In the genomic region with DNA sequence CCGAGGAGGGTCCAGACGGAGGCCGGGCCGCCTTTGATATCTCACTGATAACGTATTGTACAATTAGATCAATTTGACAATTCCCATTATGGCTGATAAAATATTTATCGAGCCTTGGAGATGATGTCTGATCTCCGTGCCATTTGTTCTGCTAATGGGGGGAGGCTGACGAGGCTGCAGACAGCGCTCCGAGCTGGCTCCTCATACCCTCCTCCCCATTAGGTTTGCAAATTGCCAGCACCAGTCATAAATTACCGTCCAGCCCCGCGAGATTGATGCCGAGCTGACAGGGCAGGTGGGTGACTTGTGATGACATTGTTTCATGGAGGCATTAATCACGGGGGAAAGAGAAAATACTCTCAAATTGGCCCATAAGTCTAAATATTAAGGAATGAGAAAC, we compare ENCODE assay signal across 24 mouse cellular contexts.
DNase-seq lines count a peak whose midpoint lies in the region; ATAC-seq and TF ChIP-seq lines count a peak whose summit lies in the region.
"Had no signal": no experiment of that assay in that cellular context is flagged by ENCODE, and none has a peak within 500 bp of the region (broad histone marks: within the 10 kb centered on the region; RNA-seq: fewer than 3 reads in every experiment).

No protein-coding gene starts in this region.

- no peaks in the 10 kb centered on the region for H3K36me3 ChIP-seq in heart, embryonic 13.5 days
- H3K36me3 ChIP-seq in heart, embryonic 10.5 days, result no peaks in the 10 kb centered on the region
- H3K36me3 ChIP-seq in neural tube, embryonic 11.5 days (ENCODE audit: control insufficient read depth, insufficient read depth, low read length), result no peaks in the 10 kb centered on the region
- H3K36me3 ChIP-seq in limb, embryonic 10.5 days, result peaks cover 30% of the 10 kb centered on the region
- H3K36me3 ChIP-seq: embryonic facial prominence, embryonic 15.5 days; liver, embryonic 12.5 days had no signal

- peaks cover 67% of the 10 kb centered on the region for H3K4me1 ChIP-seq in heart, embryonic 13.5 days
- H3K4me1 ChIP-seq in heart, embryonic 10.5 days, result peaks cover 70% of the 10 kb centered on the region
- H3K4me1 ChIP-seq in neural tube, embryonic 11.5 days (ENCODE audit: control insufficient read depth, insufficient read depth, low read length), result peaks cover 40% of the 10 kb centered on the region
- peaks cover 96% of the 10 kb centered on the region for H3K4me1 ChIP-seq in limb, embryonic 10.5 days
- H3K4me1 ChIP-seq in lung, adult 2 months (ENCODE audit: control insufficient read depth, insufficient read depth, low read length), result peaks cover 3% of the 10 kb centered on the region; the same call in 1 of the 2 replicates

- 0 out of 2 replicates have a peak overlapping the region, but pooled peaks have one; percentile 6 for H3K9ac ChIP-seq in heart, embryonic 13.5 days
- H3K9ac ChIP-seq in neural tube, embryonic 11.5 days (ENCODE audit: low read length), result no peak overlapping the region
- H3K9ac ChIP-seq: embryonic facial prominence, embryonic 15.5 days; liver, embryonic 12.5 days; lung, embryonic 14.5 days had no signal

- no peak overlapping the region for H3K4me2 ChIP-seq in heart, embryonic 13.5 days
- H3K4me2 ChIP-seq in neural tube, embryonic 11.5 days (ENCODE audit: low read depth), result no peak overlapping the region
- H3K4me2 ChIP-seq: embryonic facial prominence, embryonic 15.5 days; heart, embryonic 11.5 days; liver, embryonic 12.5 days had no signal

- peaks cover 17% of the 10 kb centered on the region; the same call in 1 of the 2 replicates for H3K27me3 ChIP-seq in heart, embryonic 13.5 days (replicated peaks)
- peaks cover 22% of the 10 kb centered on the region for H3K27me3 ChIP-seq in heart, embryonic 10.5 days (ENCODE audit: insufficient read depth, poor library complexity, severe bottlenecking)
- H3K27me3 ChIP-seq in neural tube, embryonic 11.5 days (ENCODE audit: control insufficient read depth, insufficient read depth, low read length), result 0 out of 2 replicates have a peak, but pooled peaks cover 2% of the 10 kb centered on the region
- 0 out of 2 replicates have a peak, but pooled peaks cover 13% of the 10 kb centered on the region for H3K27me3 ChIP-seq in limb, embryonic 10.5 days (ENCODE audit: low read depth, poor library complexity, severe bottlenecking)
- H3K27me3 ChIP-seq: CH12.LX; liver, embryonic 12.5 days had no signal

- H3K27ac ChIP-seq in heart, embryonic 13.5 days (replicated peaks), result no peak overlapping the region
- H3K27ac ChIP-seq in heart, embryonic 10.5 days, result no peak overlapping the region
- no peak overlapping the region for H3K27ac ChIP-seq in neural tube, embryonic 11.5 days (ENCODE audit: low read depth, low read length)
- H3K27ac ChIP-seq in limb, embryonic 10.5 days, result 0 out of 2 replicates have a peak overlapping the region, but pooled peaks have one; percentile 64
- H3K27ac ChIP-seq: embryonic facial prominence, embryonic 15.5 days; left cerebral cortex, adult 2 months; liver, embryonic 12.5 days had no signal

- TF ChIP-seq CTCF in lung, adult 2 months (IDR thresholded peaks at IDR 0.05; ENCODE audit: insufficient read depth, low read length), result no peak

- no peak for TF ChIP-seq POLR2A in lung, adult 2 months (IDR thresholded peaks at IDR 0.05; ENCODE audit: borderline replicate concordance, extremely low read depth, low read depth, low read length)

- intact Hi-C loops in left cerebral cortex, postnatal 25 days (cut with DNase I), result no loop called here

- no peak for DNase-seq in heart, embryonic 10.5 days (ENCODE audit: low spot score)
- no peak for DNase-seq in neural tube, embryonic 11.5 days (ENCODE audit: low spot score)
- no peak for DNase-seq in neural tube, embryonic 10.5 days (ENCODE audit: extremely low spot score, low spot score)
- peak; percentile 64 for DNase-seq in limb, embryonic 10.5 days (ENCODE audit: low spot score)
- DNase-seq in left cerebral cortex, postnatal 25 days (ENCODE audit: low spot score in 2 of 2), result no peak
- no peak for DNase-seq in ovary, postnatal 14 days (ENCODE audit: low spot score)
- DNase-seq in lung, adult 2 months, result no peak
- DNase-seq: adrenal gland, postnatal 14 days; cerebellum, adult 11 months; cerebellum, postnatal 14 days; gastrocnemius, postnatal 36 days; heart, postnatal 14 days; kidney, adult 2 months; kidney, postnatal 14 days; lung, embryonic 14.5 days; lung, postnatal 4 days; thymus, adult 2 months had no signal

- no peak for ATAC-seq in heart, embryonic 13.5 days (ENCODE audit: extremely low read depth, insufficient number of reproducible peaks, low FRiP score, low TSS enrichment)
- ATAC-seq in neural tube, embryonic 11.5 days (ENCODE audit: insufficient read depth, low FRiP score, low TSS enrichment), result peak; percentile 22; the same call in 1 of the 2 replicates
- ATAC-seq: inflammation-experienced regulatory T-cells, adult 6 months; liver, embryonic 12.5 days had no signal

- H3K9me3 ChIP-seq in heart, embryonic 13.5 days, result no peaks in the 10 kb centered on the region
- H3K9me3 ChIP-seq in heart, embryonic 10.5 days, result no peaks in the 10 kb centered on the region
- no peaks in the 10 kb centered on the region for H3K9me3 ChIP-seq in neural tube, embryonic 11.5 days (ENCODE audit: control insufficient read depth, low read length)
- H3K9me3 ChIP-seq in limb, embryonic 10.5 days (replicated peaks), result no peaks in the 10 kb centered on the region
- H3K9me3 ChIP-seq: embryonic facial prominence, embryonic 15.5 days; liver, embryonic 12.5 days had no signal

- WGBS in heart, embryonic 13.5 days, result 70% methylated on average over 15 of the region's 15 CpGs
- 74% methylated on average over 15 of the region's 15 CpGs for WGBS in heart, embryonic 10.5 days
- 33% methylated on average over 15 of the region's 15 CpGs for WGBS in neural tube, embryonic 11.5 days
- 19% methylated on average over 15 of the region's 15 CpGs for WGBS in limb, embryonic 10.5 days
- WGBS in lung, adult 2 months, result 57% methylated on average over 15 of the region's 15 CpGs

- no peak overlapping the region for H3K4me3 ChIP-seq in heart, embryonic 13.5 days
- H3K4me3 ChIP-seq in heart, embryonic 10.5 days, result no peak overlapping the region
- no peak overlapping the region for H3K4me3 ChIP-seq in neural tube, embryonic 11.5 days (ENCODE audit: low read depth, low read length)
- peak overlapping the region; percentile 7; the same call in 1 of the 2 replicates for H3K4me3 ChIP-seq in limb, embryonic 10.5 days
- no peak overlapping the region for H3K4me3 ChIP-seq in lung, adult 2 months (replicated peaks; ENCODE audit: extremely low read depth, low read depth, low read length)
- H3K4me3 ChIP-seq: embryonic facial prominence, embryonic 15.5 days; left cerebral cortex, adult 2 months; liver, embryonic 12.5 days had no signal
